10 mouse cellular contexts compared by ENCODE assay signal in genomic region chr7:27260856-27261255, GRCm38 (mm10). TPM values are rescaled to one million over a fixed set of nuclear protein-coding genes. Genes with fewer than 3 reads are reported as not detected.
A peak's percentile ranks its signal among the peaks of the same experiment; 100 is the strongest.
DNase-seq lines count a peak whose midpoint lies in the region; ATAC-seq lines count a peak whose summit lies in the region.
"Had no signal": no experiment of that assay in that cellular context is flagged by ENCODE, and none has a peak within 500 bp of the region (broad histone marks: within the 10 kb centered on the region; RNA-seq: fewer than 3 reads in every experiment).

No protein-coding gene starts in this region.

- H3K9me3 ChIP-seq in forebrain, embryonic 10.5 days: no peaks in the 10 kb centered on the region
- H3K9me3 ChIP-seq in forebrain, embryonic 11.5 days (ENCODE audit: control insufficient read depth, low read length): no peaks in the 10 kb centered on the region

- H3K9ac ChIP-seq in forebrain, embryonic 11.5 days (ENCODE audit: low read length): no peak overlapping the region; the same call in 1 of the 2 replicates

- 90% methylated on average over 7 of the region's 7 CpGs for WGBS in forebrain, embryonic 10.5 days
- 87% methylated on average over 7 of the region's 7 CpGs for WGBS in forebrain, embryonic 11.5 days

- H3K27me3 ChIP-seq in forebrain, embryonic 10.5 days (ENCODE audit: poor library complexity, severe bottlenecking): peaks cover 13% of the 10 kb centered on the region; the same call in 1 of the 2 replicates
- H3K27me3 ChIP-seq in forebrain, embryonic 11.5 days (ENCODE audit: control insufficient read depth, insufficient read depth, low read length): no peaks in the 10 kb centered on the region

- no peak for ATAC-seq in forebrain, embryonic 11.5 days (replicated peaks; ENCODE audit: low FRiP score)

- no peak overlapping the region; the same call in 1 of the 2 replicates for H3K4me2 ChIP-seq in forebrain, embryonic 11.5 days (ENCODE audit: low read depth, low read length, severe bottlenecking)

- no peak for DNase-seq in forebrain, embryonic 10.5 days (ENCODE audit: extremely low spot score, low spot score)
- no peak for DNase-seq in forebrain, embryonic 11.5 days (ENCODE audit: low spot score)
- DNase-seq in right cerebral cortex, adult 2 months (ENCODE audit: low spot score in 2 of 2): peak; percentile 56 to 74
- no peak for DNase-seq in right cerebral cortex, postnatal 14 days
- peak; percentile 44 for DNase-seq in left cerebral cortex, postnatal 4 days
- no peak for DNase-seq in testis, postnatal 14 days (ENCODE audit: low spot score)
- DNase-seq in Muller cell, postnatal 12 days (ENCODE audit: inconsistent ontology term): no peak
- DNase-seq in adrenal gland, postnatal 4 days (ENCODE audit: low spot score in 2 of 2): no peak
- DNase-seq: gastrocnemius, adult 2 months; lung, postnatal 36 days had no signal

- intact Hi-C loops in left cerebral cortex, postnatal 4 days (cut with DNase I): no loop called here

- H3K4me3 ChIP-seq in forebrain, embryonic 10.5 days: peak overlapping the region; percentile 92; the same call in 1 of the 2 replicates
- H3K4me3 ChIP-seq in forebrain, embryonic 11.5 days (ENCODE audit: low read depth, low read length): no peak overlapping the region

- H3K27ac ChIP-seq in forebrain, embryonic 10.5 days: no peak overlapping the region
- no peak overlapping the region for H3K27ac ChIP-seq in forebrain, embryonic 11.5 days (ENCODE audit: low read depth, low read length)

- peaks cover 62% of the 10 kb centered on the region for H3K4me1 ChIP-seq in forebrain, embryonic 10.5 days
- H3K4me1 ChIP-seq in forebrain, embryonic 11.5 days (replicated peaks; ENCODE audit: control insufficient read depth, insufficient read depth, low read length): peaks cover 16% of the 10 kb centered on the region; the same call in 1 of the 2 replicates

- H3K36me3 ChIP-seq in forebrain, embryonic 10.5 days (replicated peaks): peaks cover 41% of the 10 kb centered on the region
- H3K36me3 ChIP-seq in forebrain, embryonic 11.5 days (ENCODE audit: control insufficient read depth, insufficient read depth, low read length): no peaks in the 10 kb centered on the region; the same call in 1 of the 2 replicates

RNA-seq across cellular contexts. Expression of gene Numbl, which starts 2.6 kb away (rescaled TPM):
- polyA plus RNA-seq in forebrain, embryonic 10.5 days (2016; fragmentation: Nextera tagmentation; extraction: Ambion mirVana): 13.6 and 15.6 TPM in 2 replicates
- polyA plus RNA-seq in forebrain, embryonic 11.5 days (2014; fragmentation: Nextera tagmentation; extraction: Ambion mirVana): 19.1 and 20.1 TPM in 2 replicates
- total RNA-seq in left cerebral cortex, postnatal 4 days (2021): 100 to 1,000 TPM; 101 to 104 TPM
- 10 to 100 TPM; 21.0 to 21.1 TPM for total RNA-seq in adrenal gland, postnatal 4 days (2021)

RNA-seq across cellular contexts. Expression of gene Coq8b, which starts 28.0 kb away (rescaled TPM):
- 24.1 and 24.4 TPM in 2 replicates for polyA plus RNA-seq in forebrain, embryonic 10.5 days (2016; fragmentation: Nextera tagmentation; extraction: Ambion mirVana)
- polyA plus RNA-seq in forebrain, embryonic 11.5 days (2014; fragmentation: Nextera tagmentation; extraction: Ambion mirVana): 15.1 and 18.1 TPM in 2 replicates
- 10 to 100 TPM; 23.6 to 27.0 TPM for total RNA-seq in left cerebral cortex, postnatal 4 days (2021)
- 10 to 100 TPM; 37.1 to 42.0 TPM for total RNA-seq in adrenal gland, postnatal 4 days (2021)

RNA-seq across cellular contexts. Expression of gene Itpkc, which starts 32.4 kb away (rescaled TPM):
- 4.4 and 5.3 TPM in 2 replicates for polyA plus RNA-seq in forebrain, embryonic 10.5 days (2016; fragmentation: Nextera tagmentation; extraction: Ambion mirVana)
- polyA plus RNA-seq in forebrain, embryonic 11.5 days (2014; fragmentation: Nextera tagmentation; extraction: Ambion mirVana): 6.6 and 8.1 TPM in 2 replicates
- total RNA-seq in left cerebral cortex, postnatal 4 days (2021): 10 to 100 TPM; 14.1 to 14.3 TPM
- 10 to 100 TPM; 12.7 to 14.4 TPM for total RNA-seq in adrenal gland, postnatal 4 days (2021)

Comparison
In these comparisons a context has a peak if more than half of its experiments do, and no peak if none do; other contexts are left out.
1. DNase-seq: peak in right cerebral cortex, adult 2 months (2 of 2) and left cerebral cortex, postnatal 4 days (single experiment); none in forebrain, embryonic 10.5 days (single experiment), forebrain, embryonic 11.5 days (single experiment), right cerebral cortex, postnatal 14 days (single experiment), testis, postnatal 14 days (single experiment), Muller cell, postnatal 12 days (single experiment) and adrenal gland, postnatal 4 days (0 of 2).
2. RNA of gene Numbl, which starts 2.6 kb away (total RNA-seq): 101 to 104 TPM in left cerebral cortex, postnatal 4 days; 21.0 to 21.1 TPM in adrenal gland, postnatal 4 days; every median in the first group is over 4 times any median in the second.